Mouse (Mus musculus): ENCODE data around the gene Gm17571. TPM values are rescaled to one million over a fixed set of nuclear protein-coding genes. Genes with fewer than 3 reads are reported as not detected.

The Gm17571 gene
- total RNA-seq, 2 experiments from 2014 or later = not detected

DNA sequence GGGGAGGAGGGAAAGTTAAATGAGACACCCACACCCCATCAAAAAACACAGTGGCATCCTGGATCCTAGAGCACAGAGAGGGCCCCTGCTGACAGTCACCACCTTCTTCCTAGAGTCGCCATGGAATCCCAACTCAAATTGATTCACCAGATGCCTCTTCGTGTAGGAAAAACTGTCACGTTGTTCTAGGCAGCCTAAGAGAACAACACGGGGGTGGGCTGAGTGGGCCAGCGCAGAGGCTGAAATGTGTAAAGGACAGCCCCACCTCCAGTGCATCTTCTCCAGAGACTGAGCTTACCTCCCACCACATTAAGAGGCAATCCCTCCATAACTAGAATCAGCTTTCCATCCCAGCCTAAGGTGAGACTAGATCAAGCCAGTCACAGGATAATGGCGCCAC lies 11.2 kb upstream of the Gm17571 start:
- ATAC-seq (replicated peaks; ENCODE audit: poor library complexity) = no peak

DNA sequence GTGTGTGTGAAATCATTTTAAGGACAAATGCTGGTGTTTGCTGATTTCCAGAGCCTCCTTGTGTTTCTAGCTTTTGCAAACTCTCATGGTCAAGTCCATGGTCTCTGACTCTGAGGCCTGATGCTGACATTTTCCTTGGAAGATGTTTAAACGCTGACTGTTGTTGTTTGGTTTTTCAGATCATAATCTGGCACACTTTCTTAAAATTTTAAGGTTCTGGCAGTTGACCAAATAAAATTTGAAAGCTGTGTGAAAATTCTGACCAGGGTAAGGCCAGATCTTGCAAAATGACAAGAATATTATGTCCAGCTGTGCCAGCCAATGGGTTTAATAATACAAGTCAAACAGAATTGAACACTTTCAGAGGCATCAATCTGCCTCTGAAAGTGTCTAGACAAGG lies 8.7 kb upstream of the Gm17571 start:
- ATAC-seq (replicated peaks; ENCODE audit: poor library complexity) = no peak

DNA sequence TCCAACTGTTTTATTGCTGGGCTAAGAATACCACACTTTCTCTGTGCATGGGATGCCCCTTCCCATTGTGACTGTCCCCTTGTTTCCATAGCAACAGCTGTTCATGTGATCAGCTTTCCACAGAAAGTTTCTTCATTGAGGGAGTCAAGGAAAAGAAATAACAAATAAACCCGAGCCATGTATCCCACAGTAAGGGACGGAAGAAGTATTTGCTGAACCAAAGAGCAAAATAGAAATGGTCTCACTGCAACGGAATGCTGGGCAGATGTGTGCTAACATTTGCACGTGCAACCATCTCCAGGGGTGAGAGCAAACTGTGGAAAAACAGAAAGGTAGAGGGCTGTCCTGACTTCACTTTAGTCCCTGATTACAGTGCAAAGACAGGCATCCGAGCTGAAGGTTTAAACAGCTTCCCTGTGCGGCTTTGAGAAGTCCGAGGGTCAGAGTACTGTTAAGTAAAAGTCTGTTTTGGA lies 8.1 kb upstream of the Gm17571 start:
- ATAC-seq (replicated peaks; ENCODE audit: poor library complexity) = no peak

DNA sequence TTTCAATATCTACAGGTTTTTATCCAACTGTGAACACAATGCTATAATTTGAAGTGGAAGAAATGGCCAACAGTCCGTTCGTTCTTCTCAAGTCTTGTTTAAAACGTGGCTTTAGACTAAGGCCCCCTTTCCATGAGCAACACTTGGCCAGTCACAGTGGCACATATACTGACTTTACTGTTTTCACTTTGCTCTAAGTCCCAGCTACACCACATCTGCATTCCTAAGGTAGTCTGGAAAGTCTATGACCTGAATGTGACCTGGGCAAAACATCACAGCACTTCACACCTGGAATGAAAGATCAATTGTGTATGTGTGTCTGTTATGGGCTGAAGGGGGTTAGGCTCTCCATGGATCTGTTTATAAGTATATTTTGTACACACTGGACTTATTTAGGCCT lies 2.2 kb upstream of the Gm17571 start:
- ATAC-seq (replicated peaks; ENCODE audit: poor library complexity) = no peak

DNA sequence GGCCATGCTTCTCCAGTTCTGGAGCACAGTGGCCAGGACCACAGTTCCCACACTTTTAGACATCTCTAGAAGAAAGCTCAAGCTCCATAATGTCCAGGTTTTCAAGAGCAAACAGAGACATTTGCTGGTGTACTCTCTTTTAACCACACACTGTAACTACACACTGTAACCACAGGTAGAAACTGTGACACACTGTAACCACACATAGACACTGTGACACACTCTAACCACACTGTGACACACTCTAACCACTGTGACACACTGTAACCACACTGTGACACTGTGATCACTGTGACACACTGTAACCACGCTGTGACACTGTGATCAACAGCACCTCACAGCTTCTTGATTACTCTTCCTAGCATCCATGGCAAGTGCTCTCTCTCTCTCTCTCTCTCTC lies 317 bp downstream of the Gm17571 start:
- peak; percentile 65 for ATAC-seq (replicated peaks; ENCODE audit: poor library complexity)

DNA sequence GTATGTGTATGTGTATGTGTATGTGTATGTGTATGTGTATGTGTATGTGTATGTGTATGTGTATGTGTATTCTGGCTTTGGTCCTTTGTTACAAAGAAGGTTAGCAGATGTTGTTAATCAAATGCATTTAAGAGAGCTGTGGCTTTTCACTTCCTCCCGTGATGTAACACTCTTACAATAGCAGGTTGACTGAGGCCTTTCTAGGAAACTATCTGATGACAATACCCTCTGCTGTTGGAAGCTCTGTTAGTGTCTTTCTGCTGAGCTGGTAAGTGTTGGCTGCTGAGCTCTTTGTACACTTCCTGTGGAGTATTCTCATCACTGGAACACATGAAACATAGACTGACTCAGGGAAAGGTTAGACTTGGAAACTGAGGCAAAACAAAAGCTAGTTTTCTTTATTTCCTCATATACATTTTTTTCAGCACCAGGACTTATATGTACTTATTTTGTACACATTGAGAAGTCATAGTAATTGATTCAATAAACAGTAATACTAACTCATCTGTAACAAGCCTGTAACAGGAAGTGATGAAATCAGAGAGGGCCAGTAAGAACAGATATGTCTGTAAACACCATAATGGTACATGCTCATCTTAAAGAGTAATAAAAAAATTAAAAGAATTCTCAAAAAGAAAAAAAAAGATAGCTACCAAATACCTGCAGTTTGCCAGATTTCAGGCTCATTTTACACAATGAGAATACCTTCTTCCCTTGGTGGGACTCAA lies 2.9 kb downstream of the Gm17571 start:
- peak; percentile 84 for ATAC-seq (replicated peaks; ENCODE audit: poor library complexity)

DNA sequence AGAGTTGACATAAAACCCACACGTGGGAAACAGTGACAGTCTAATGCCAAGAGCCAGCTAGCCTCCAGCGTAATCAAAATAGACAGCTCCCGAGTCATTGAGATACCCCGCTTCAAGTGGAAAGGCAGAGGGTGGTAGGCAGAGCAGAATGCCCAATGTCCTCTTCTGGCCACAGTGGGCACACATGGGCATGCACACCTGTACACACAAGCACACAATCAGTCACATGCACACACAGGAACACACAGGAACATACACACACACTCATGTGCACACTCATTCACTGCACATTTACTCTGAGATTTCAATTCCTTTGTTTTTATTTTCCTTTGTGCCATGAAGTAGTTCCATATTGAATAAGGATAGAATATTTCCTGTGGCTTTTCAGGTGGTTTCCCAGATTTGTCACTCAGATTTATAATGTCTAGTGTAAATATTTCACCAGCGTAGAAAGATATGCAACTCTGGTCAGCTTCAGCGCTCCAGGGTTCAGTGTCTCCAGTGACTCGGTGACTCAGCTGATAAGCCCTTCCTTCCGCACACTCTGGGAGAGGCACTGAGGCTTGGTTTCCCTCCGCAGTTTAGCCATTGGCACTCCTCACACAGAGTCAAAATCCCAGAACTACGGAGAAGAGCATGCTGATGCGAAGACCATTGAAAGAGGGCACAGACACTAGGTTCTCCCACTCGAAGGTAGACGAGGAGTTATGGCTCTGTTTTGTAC lies 4.4 kb downstream of the Gm17571 start:
- ATAC-seq (replicated peaks; ENCODE audit: poor library complexity) = peak; percentile 65

DNA sequence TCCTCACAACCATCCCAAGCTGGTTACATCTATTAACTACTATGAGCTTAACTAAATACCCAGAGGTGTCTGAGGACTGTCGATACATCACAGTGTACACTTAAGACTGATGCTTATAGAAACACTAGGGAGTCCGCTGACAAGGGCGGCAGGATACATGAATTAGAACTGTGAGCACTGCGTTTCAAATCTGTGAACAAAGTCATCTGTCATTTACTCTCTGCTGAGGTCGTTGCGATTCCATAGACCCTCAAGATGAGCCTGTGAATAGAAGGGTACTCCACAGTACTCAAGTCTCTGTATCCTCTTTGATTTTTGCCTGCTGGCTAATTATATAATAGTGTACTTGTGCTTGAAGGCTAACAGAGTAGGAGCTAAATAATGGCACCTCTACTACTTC lies 5.6 kb downstream of the Gm17571 start:
- no peak for ATAC-seq (replicated peaks; ENCODE audit: poor library complexity)

DNA sequence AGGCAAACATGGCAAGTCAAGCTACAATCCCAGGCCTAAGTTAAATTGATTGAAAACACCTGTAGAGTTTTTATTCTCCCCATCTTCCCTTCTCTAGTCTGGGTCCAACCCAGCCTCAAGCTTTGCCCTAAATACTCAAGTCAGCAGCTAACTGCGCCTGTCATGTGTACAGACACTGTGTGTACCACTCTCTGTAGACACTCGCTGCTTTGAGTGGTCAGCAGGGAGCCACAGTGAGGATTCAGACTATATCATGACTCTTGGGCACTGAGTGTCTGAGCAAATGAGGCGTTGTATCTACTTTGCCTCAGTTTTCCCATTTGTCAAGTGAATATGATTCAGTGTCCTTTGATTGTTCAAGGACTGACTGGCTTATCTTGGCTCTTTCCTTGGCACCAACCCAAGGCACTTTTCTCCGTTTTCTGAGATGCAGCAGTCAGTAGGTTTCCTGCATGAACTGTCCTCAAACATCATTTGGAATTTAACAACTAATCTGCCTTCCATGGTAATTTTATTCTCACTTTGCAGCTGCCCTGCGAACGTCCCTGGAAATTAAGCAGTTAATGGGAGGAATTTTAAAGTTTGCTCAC lies 13.0 kb downstream of the Gm17571 start:
- ATAC-seq (replicated peaks; ENCODE audit: poor library complexity) = no peak

DNA sequence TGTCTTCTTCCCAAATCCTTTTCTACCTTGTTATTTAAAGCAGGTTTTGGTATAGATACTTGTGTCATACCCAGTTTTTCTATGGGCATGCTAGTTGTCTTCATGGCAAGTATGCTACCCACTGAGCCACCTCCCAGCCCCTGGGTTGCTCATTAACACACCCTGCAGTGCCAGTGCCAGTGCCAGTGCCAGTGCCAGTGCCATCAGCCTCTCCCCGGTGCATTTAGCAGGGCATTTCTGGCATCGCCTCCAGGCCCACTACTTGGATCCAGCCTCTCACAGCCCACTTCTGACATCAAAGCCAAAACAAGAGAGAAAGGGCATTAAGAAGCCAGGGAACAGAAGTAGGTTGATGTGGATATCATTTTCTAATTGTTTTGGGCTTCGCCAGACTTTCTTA lies 14.9 kb downstream of the Gm17571 start:
- ATAC-seq (replicated peaks; ENCODE audit: poor library complexity) = no peak

DNA sequence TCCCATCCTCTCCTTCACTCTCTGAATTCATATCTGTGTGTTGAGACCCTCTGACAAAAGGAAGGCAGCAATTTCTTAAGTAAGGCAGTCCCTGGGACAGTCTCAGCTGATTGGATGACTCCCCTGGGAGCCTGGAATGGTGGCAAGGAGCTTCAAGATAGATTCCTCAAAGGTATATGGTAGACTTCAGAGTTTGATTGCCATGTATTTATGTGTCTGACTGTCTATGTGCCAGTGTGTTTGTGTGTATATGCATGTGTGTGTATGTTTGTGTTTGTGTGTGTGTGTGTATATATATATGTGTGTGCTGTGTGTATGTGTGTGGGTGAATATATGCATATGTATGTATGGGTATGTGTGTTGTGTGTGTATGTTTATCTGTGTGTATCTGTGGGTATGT lies 15.8 kb downstream of the Gm17571 start:
- no peak for ATAC-seq (replicated peaks; ENCODE audit: poor library complexity)

DNA sequence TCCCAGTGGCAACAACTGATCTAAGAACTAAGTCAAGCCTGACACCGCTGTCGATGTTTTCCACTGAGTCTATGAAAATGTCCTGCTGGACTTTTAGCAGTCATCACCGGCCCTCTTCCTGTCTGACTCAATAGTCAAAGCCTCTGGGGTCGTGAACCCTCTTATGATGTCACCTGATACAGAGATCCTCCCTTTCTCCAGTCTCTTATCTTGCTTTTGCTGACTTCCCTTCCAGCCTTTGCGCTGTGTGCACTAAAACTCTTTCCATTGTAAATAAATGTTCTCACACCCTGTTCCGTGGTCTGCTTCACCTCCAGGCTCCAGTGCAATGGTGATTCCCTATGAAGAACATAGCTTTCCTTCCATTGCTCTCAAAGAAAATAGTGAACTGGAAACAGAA lies 16.3 kb downstream of the Gm17571 start:
- ATAC-seq (replicated peaks; ENCODE audit: poor library complexity) = peak; percentile 44

DNA sequence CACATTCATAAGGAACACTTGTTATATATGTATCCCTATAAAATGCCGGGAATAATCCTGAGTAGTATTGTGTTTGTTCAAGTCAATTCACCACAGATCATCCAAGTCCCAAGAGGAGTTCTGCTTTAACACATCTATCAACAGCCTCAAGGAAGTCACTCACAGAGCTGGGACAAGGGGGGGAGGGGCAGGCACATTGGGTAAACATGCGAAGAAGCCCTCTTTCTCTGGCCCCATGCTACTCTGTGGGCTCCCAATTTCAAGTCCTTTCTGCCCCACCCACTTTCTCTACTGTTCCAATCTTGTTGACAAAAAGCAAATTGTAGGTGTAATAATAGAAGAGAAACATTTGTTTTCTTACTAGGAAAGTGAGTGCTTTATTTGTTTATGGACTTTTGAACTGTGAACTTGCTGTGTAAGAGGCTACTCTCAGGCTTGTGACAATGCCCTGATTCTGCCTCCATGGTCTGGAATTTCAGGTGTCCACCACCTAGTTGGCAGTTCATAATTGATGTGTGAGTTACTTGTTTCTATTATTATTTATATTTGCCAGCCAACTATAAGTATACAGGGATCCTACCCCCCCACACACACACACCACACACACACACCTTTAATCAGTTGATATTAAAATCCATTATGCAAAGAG lies 17.0 kb downstream of the Gm17571 start:
- 0 out of 2 replicates have a peak, but pooled peaks have one; percentile 20 for ATAC-seq (replicated peaks; ENCODE audit: poor library complexity)

DNA sequence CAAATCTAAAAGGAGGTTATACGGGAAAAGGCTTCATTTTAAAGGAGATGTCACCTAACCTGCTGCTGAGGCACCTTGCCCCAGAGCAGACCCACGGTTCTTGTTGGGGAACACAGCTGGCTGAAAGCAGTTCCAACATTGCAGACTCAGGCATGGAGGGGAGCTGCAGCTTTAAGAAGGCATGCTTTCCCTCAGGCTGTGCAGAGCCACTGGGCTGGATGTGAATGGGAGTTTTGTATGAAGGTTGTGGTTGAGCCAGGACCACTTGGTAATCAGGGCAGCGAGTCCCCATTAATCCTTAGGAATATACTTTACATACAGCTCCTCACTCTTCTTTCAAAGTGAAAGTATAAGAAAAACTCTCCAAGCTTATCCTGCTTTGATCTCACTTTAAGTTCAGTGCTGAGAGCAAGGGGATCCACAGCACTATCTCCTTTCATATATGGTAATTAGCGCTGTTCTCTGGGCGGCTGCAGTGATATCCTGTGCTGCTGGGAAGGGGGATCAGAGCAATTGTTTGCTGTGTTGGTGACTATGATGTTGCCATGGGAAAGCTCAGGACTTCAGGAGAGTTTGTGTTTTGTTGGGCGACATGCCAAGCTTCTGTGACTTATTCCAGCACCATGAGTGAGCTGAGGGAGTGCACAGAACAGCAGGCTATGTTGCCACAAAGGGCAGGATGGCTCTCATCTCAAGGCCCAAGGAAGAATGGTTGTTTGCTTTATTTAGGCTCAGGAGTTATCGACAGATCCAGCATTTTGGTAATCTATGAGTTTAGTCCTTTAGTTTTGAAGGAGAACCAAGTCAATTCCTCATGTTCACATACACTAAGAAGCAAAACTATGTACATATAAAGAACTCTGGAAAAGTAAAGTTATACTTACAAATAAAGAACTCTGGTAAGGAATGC lies 21.3 kb downstream of the Gm17571 start:
- peak; percentile 37; the same call in 1 of the 2 replicates for ATAC-seq (replicated peaks; ENCODE audit: poor library complexity)

DNA sequence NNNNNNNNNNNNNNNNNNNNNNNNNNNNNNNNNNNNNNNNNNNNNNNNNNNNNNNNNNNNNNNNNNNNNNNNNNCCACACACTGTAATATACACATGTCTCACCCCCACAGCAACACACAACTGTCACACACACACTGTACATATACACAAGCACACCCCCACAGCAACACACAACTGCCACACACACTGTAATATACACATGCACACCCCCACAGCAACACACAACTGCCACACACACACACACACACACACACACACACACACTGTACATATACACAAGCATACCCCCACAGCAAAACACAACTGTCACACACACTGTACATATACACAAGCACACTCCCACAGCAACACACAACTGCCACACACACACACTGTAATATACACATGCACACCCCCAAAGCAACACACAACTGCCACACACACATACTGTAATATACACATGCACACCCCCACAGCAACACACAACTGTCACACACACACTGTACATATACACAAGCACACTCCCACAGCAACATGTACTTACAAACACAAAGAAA lies 32.3 kb downstream of the Gm17571 start:
- ATAC-seq (replicated peaks; ENCODE audit: poor library complexity) = no peak; the same call in 1 of the 2 replicates

Other genes with a start within 250 kb of the Gm17571 start
- gene Jrkl, start 200.9 kb downstream of the Gm17571 start, total RNA-seq (2015) = 5.5 and 6.4 TPM in 2 replicates
- 7.5 and 9.4 TPM in 2 replicates for gene Jrkl, start 200.9 kb downstream of the Gm17571 start, total RNA-seq (2017)
- gene Ccdc82, start 199.8 kb downstream of the Gm17571 start, total RNA-seq (2015) = 26.0 and 34.7 TPM in 2 replicates
- gene Ccdc82, start 199.8 kb downstream of the Gm17571 start, total RNA-seq (2017) = 31.0 and 42.6 TPM in 2 replicates
- gene Maml2, start 148.8 kb downstream of the Gm17571 start, total RNA-seq (2015) = 1.1 and 2.9 TPM in 2 replicates
- gene Maml2, start 148.8 kb downstream of the Gm17571 start, total RNA-seq (2017) = 0.46 and 0.71 TPM in 2 replicates